Mouse (Mus musculus) bone marrow, adult 2 months (tissue): ENCODE results near the gene Phb2.

Source experiments
- CTCF ChIP-seq: fragments of 200-500 bp; IDR thresholded peaks from 2 replicates; pipeline ENCODE4 v1.5.1; 2011; ENCODE audit warnings: low read length, control low read depth; ENCODE audit not compliant: control insufficient read depth, insufficient read depth
- POLR2A ChIP-seq: fragments of 200-500 bp; IDR thresholded peaks from 2 replicates; pipeline ENCODE4 v1.6.1; 2011; ENCODE audit warnings: low read depth, mild to moderate bottlenecking, control low read depth, low read length, borderline replicate concordance; ENCODE audit not compliant: control insufficient read depth

DNA sequence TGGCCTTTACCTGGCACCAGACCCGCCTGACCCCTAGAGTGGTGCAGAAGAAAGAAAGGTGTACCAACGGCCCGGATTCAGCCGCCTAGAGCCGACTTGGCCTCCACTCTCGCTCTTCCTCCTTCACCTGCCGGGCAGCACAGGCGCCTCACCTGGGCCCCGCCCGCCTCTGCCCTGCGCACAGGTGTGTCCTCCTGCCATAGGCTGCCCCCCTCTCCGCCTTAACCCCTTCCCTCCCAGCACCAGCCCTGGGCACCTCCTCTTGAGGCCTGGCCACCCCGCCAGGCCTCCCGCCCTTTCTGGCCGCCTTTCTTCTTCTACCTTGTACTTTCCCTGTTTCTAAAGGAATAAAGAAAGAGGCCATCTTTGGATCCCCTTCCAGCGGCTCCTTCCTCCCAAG, 6.6 kb downstream of the Phb2 start:
- TF ChIP-seq POLR2A (no peak), CTCF (no peak)
